In the genomic region with DNA sequence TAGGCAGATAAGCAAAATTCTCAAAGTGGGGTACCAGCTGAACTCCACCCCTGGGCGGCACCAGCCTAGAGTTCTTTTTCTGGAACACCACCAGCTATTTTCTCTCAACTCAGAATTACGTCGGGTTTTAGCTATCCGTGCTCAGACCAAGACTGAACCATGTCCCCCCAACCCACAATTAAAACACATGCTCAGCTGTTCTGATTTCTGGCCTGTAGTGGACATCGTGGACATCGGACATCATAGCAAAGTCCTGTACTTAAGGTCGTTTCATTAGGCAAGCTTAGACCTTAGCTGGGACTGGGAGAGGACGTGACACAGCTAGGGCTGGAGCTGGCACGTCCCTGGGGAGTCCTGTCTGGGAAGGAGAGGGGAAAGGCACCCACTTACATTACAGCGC, we compare ENCODE assay signal across 10 mouse cellular contexts. TPM values are rescaled to one million over a fixed set of nuclear protein-coding genes. Genes with fewer than 3 reads are reported as not detected.
DNase-seq lines count a peak whose midpoint lies in the region; ATAC-seq lines count a peak whose summit lies in the region.
"Had no signal": no experiment of that assay in that cellular context is flagged by ENCODE, and none has a peak within 500 bp of the region (broad histone marks: within the 10 kb centered on the region; RNA-seq: fewer than 3 reads in every experiment).

No protein-coding gene starts in this region.

- WGBS in liver, embryonic 13.5 days (ENCODE audit: insufficient replicate concordance), result 6% methylated on average over 10 of the region's 10 CpGs
- WGBS in liver, embryonic 12.5 days (ENCODE audit: insufficient replicate concordance), result 3% methylated on average over 10 of the region's 10 CpGs
- 8% methylated on average over 10 of the region's 10 CpGs for WGBS in heart, embryonic 15.5 days
- WGBS in midbrain, embryonic 15.5 days, result 5% methylated on average over 10 of the region's 10 CpGs

- 0 out of 2 replicates have a peak overlapping the region, but pooled peaks have one; percentile 45 for H3K4me2 ChIP-seq in liver, embryonic 13.5 days
- H3K4me2 ChIP-seq in liver, embryonic 12.5 days, result no peak overlapping the region
- H3K4me2 ChIP-seq in heart, embryonic 15.5 days, result peak overlapping the region; percentile 86
- H3K4me2 ChIP-seq in midbrain, embryonic 15.5 days, result peak overlapping the region; percentile 52; the same call in 1 of the 2 replicates

- no peaks in the 10 kb centered on the region for H3K9me3 ChIP-seq in liver, embryonic 13.5 days (replicated peaks)
- H3K9me3 ChIP-seq in liver, embryonic 12.5 days (replicated peaks), result no peaks in the 10 kb centered on the region
- H3K9me3 ChIP-seq in heart, embryonic 15.5 days (replicated peaks), result no peaks in the 10 kb centered on the region
- no peaks in the 10 kb centered on the region for H3K9me3 ChIP-seq in midbrain, embryonic 15.5 days

- H3K27me3 ChIP-seq in liver, embryonic 13.5 days, result peaks cover 74% of the 10 kb centered on the region
- H3K27me3 ChIP-seq in liver, embryonic 12.5 days (replicated peaks), result peaks cover 81% of the 10 kb centered on the region
- peaks cover 56% of the 10 kb centered on the region for H3K27me3 ChIP-seq in heart, embryonic 15.5 days
- H3K27me3 ChIP-seq in midbrain, embryonic 15.5 days (replicated peaks), result peaks cover 34% of the 10 kb centered on the region

- H3K9ac ChIP-seq in liver, embryonic 13.5 days, result no peak overlapping the region
- no peak overlapping the region for H3K9ac ChIP-seq in liver, embryonic 12.5 days
- no peak overlapping the region for H3K9ac ChIP-seq in heart, embryonic 15.5 days
- H3K9ac ChIP-seq in midbrain, embryonic 15.5 days, result no peak overlapping the region

- peaks cover 13% of the 10 kb centered on the region for H3K4me1 ChIP-seq in liver, embryonic 13.5 days (replicated peaks)
- peaks cover 20% of the 10 kb centered on the region for H3K4me1 ChIP-seq in liver, embryonic 12.5 days
- H3K4me1 ChIP-seq in heart, embryonic 15.5 days (replicated peaks), result peaks cover 37% of the 10 kb centered on the region
- peaks cover 34% of the 10 kb centered on the region for H3K4me1 ChIP-seq in midbrain, embryonic 15.5 days

- no peak overlapping the region for H3K4me3 ChIP-seq in liver, embryonic 13.5 days (replicated peaks)
- H3K4me3 ChIP-seq in liver, embryonic 12.5 days, result no peak overlapping the region
- H3K4me3 ChIP-seq in heart, embryonic 15.5 days, result peak overlapping the region; percentile 50
- H3K4me3 ChIP-seq in midbrain, embryonic 15.5 days, result no peak overlapping the region

- no peaks in the 10 kb centered on the region for H3K36me3 ChIP-seq in liver, embryonic 13.5 days
- H3K36me3 ChIP-seq in liver, embryonic 12.5 days, result no peaks in the 10 kb centered on the region
- no peaks in the 10 kb centered on the region for H3K36me3 ChIP-seq in heart, embryonic 15.5 days
- H3K36me3 ChIP-seq in midbrain, embryonic 15.5 days (replicated peaks), result no peaks in the 10 kb centered on the region

- no peak for ATAC-seq in liver, embryonic 13.5 days (ENCODE audit: low read depth)
- ATAC-seq in liver, embryonic 12.5 days, result no peak
- ATAC-seq in heart, embryonic 15.5 days (replicated peaks; ENCODE audit: insufficient number of reproducible peaks, insufficient read depth, low FRiP score, low read depth), result no peak
- ATAC-seq in midbrain, embryonic 15.5 days (replicated peaks), result no peak

- peak; percentile 41 for DNase-seq in embryo, embryonic 10.5 days (ENCODE audit: low spot score)
- DNase-seq in embryo, embryonic 10 days (ENCODE audit: low spot score), result no peak
- no peak for DNase-seq in liver, embryonic 13.5 days
- no peak for DNase-seq in thymus, postnatal 4 days
- DNase-seq in gastrocnemius, postnatal 10 days, result no peak
- DNase-seq: kidney, adult 8-10 months; left cerebral cortex, postnatal 4 days had no signal

- H3K27ac ChIP-seq in liver, embryonic 13.5 days, result no peak overlapping the region
- H3K27ac ChIP-seq in liver, embryonic 12.5 days, result no peak overlapping the region
- no peak overlapping the region for H3K27ac ChIP-seq in heart, embryonic 15.5 days
- no peak overlapping the region for H3K27ac ChIP-seq in midbrain, embryonic 15.5 days

RNA-seq across cellular contexts. Expression of a gene that starts 5.0 kb away (rescaled TPM):
- polyA plus RNA-seq in liver, embryonic 13.5 days (2015; fragmentation: Nextera tagmentation; extraction: Ambion mirVana), result 0.24 and 0.31 TPM in 2 replicates
- polyA plus RNA-seq in liver, embryonic 12.5 days (2016; fragmentation: Nextera tagmentation; extraction: Ambion mirVana), result 0.26 and 0.41 TPM in 2 replicates
- 16.6 and 16.8 TPM in 2 replicates for polyA plus RNA-seq in heart, embryonic 15.5 days (2015; fragmentation: Nextera tagmentation; extraction: Ambion mirVana)
- 66.6 and 68.9 TPM in 2 replicates for polyA plus RNA-seq in midbrain, embryonic 15.5 days (2015; fragmentation: Nextera tagmentation; extraction: Ambion mirVana)
- total RNA-seq in gastrocnemius, postnatal 10 days (2021), result 10 to 100 TPM; 25.8 to 36.2 TPM

Comparison
In these comparisons a context has a peak if more than half of its experiments do, and no peak if none do; other contexts are left out.
1. RNA of a gene that starts 5.0 kb away (polyA plus RNA-seq): 66.6 to 68.9 TPM in midbrain, embryonic 15.5 days and 16.6 to 16.8 TPM in heart, embryonic 15.5 days; 0.26 to 0.41 TPM in liver, embryonic 12.5 days and 0.24 to 0.31 TPM in liver, embryonic 13.5 days; every median in the first group is over 10 times any median in the second.